Mouse (Mus musculus) limb, embryonic 15.5 days (tissue): ENCODE measurements around the gene Tmie. TPM values are rescaled to one million over a fixed set of nuclear protein-coding genes. Genes with fewer than 3 reads are reported as not detected.
"Not testable (repeated sequence)": the region's sequence is repeated elsewhere in the genome, so short reads cannot be mapped to it uniquely, and the experiment has no call there.

ENCODE experiments used
- ATAC-seq: fragments of 200-750 bp; cut with Nextera tagmentation; 2 replicates; pipeline ENCODE4 v1.8.0; 2017; ENCODE audit warnings: low read depth, moderate TSS enrichment; ENCODE audit not compliant: insufficient number of reproducible peaks, low FRiP score, low TSS enrichment
- H3K27ac ChIP-seq: fragments of 300-500 bp; sonication (generic); 2 replicates; pipeline ENCODE4 v1.5.1; 2015; ENCODE audit warnings: moderate library complexity, mild to moderate bottlenecking, inconsistent platforms
- H3K27me3 ChIP-seq: fragments of 300-500 bp; sonication (generic); 2 replicates; pipeline ENCODE4 v1.6.1; 2015; ENCODE audit warnings: inconsistent platforms
- H3K36me3 ChIP-seq: fragments of 300-500 bp; sonication (generic); 2 replicates; pipeline ENCODE4 v1.6.1; 2015; ENCODE audit warnings: inconsistent platforms
- H3K4me1 ChIP-seq: fragments of 300-500 bp; sonication (generic); 2 replicates; pipeline ENCODE4 v1.6.1; 2015; ENCODE audit warnings: inconsistent platforms
- H3K4me2 ChIP-seq: fragments of 300-500 bp; sonication (generic); 2 replicates; pipeline ENCODE4 v1.6.1; 2015; ENCODE audit warnings: mild to moderate bottlenecking, inconsistent platforms
- H3K4me3 ChIP-seq: fragments of 300-500 bp; sonication (generic); 2 replicates; pipeline ENCODE4 v1.5.1; 2015; ENCODE audit warnings: mild to moderate bottlenecking, inconsistent platforms
- H3K9ac ChIP-seq: fragments of 300-500 bp; sonication (generic); 2 replicates; pipeline ENCODE4 v1.6.1; 2015; ENCODE audit warnings: inconsistent platforms
- H3K9me3 ChIP-seq: fragments of 300-500 bp; sonication (generic); 2 replicates; pipeline ENCODE4 v1.6.1; 2016; ENCODE audit warnings: inconsistent platforms
- WGBS: fragments of 180-500 bp; shearing (Covaris S2); methylation state at CpG from one replicate; pipeline ENCODE4 v1.1.7; 2015; 5-methylcytosine and 5-hydroxymethylcytosine counted together
- microRNA-seq: library from miRNA; unstranded; fragments of <30 nt; microRNA quantifications from one replicate; pipeline ENCODE4, GENCODE M21; 2016
- polyA plus RNA-seq: library from polyadenylated mRNA; unstranded; fragments of >200 nt; fragmentation: Nextera tagmentation; extraction: Ambion mirVana; gene quantifications from 2 replicates; pipeline ENCODE4 v1.2.1, GENCODE M21; 2015

Tmie gene
- polyA plus RNA-seq, 1 experiment from 2014 or later, result 0.93 TPM

DNA sequence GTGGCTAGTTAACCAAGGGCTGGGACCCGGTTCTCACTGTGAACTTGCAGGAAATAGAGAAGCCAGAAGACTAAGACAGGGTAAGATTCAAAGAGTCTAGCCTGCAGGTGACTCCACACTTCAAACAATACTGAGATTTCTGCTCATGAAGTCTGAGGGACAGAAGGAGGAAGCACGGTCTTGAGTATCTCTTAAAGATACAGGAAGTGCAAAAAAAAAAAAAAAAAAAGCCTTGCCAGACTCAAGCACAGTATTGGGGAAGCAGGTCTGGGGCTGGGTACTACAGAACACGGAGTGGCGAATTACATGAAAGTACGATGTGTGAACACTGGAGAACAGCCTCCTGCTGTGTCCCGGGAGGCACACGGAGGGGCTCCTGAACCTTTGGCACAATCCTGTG is 54.1 kb downstream of the Tmie start:
- no peak for ATAC-seq
- Histone ChIP-seq H3K27me3 (no peaks in the 10 kb centered on the region), H3K36me3 (no peaks in the 10 kb centered on the region), H3K9ac (no peak overlapping the region), H3K27ac (no peak overlapping the region), H3K9me3 (no peaks in the 10 kb centered on the region), H3K4me2 (no peak overlapping the region), H3K4me3 (no peak overlapping the region), H3K4me1 (no peaks in the 10 kb centered on the region)
- WGBS, result 68% methylated on average over 7 of the region's 7 CpGs

DNA sequence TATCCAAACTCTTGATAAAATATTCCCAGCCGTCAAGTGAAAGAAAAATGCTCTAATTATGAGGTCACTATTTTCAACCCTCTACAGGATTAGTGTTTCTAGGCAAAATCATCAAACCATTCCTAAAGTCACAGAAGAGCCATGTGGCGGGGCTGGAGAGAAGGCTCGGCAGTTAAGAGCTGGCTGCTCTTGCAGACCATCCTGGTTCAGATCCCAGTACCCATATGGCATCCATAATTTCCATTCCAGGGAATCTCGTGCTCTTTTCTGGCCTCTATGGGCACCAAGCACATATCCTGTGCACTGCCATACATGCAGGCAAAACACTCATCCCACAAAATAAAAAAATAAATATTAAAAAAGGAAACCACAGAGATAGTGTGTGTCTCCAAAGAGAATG is 54.5 kb downstream of the Tmie start:
- Histone ChIP-seq H3K4me3 (no peak overlapping the region), H3K4me1 (no peaks in the 10 kb centered on the region), H3K9me3 (no peaks in the 10 kb centered on the region), H3K36me3 (no peaks in the 10 kb centered on the region), H3K27ac (no peak overlapping the region), H3K4me2 (no peak overlapping the region), H3K9ac (no peak overlapping the region), H3K27me3 (no peaks in the 10 kb centered on the region)
- no peak for ATAC-seq
- 52% methylated on average over 4 of the region's 4 CpGs for whole genome bisulfite sequencing

DNA sequence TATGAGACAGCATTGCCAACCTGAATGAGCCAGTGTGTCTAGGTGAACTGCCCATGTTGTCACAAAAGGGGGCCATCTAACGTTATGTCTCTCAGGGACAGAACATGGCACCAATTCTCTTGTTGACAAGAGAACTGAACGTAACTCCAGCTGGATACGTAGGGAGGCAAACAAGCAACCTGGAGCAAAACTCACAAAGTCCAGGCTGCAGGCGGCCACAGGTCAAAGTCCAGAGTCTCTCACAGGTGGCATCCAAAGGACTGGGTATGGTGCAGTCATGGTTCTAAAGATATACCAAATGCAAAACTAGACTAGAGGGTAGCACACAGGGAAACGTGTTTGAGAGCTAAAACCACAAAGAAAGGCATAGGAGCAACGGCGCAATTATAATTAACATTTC is 58.5 kb downstream of the Tmie start:
- no peaks in the 10 kb centered on the region for H3K9me3 ChIP-seq
- 80% methylated on average over 7 of the region's 7 CpGs for WGBS

DNA sequence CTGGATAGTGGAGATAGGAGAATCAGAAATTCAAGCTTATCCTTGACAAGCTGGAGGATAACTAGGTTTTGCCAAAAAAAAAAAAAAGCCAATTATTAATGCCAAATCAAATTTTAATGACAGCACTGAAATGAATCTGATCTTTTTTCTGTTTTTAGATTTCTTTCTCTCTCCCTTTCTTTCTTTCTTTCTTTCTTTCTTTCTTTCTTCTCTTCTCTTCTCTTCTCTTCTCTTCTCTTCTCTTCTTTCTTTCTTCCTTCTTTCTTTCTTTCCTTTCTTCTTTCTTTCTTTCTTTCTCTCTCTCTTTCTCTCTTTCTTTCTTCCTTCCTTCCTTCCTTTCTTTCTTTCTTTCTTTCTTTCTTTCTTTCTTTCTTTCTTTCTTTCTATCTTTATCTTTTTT is 59.4 kb downstream of the Tmie start:
- not testable (repeated sequence) for H3K9ac ChIP-seq, H3K9me3 ChIP-seq, ATAC-seq, H3K36me3 ChIP-seq, H3K4me3 ChIP-seq, H3K4me1 ChIP-seq, H3K27me3 ChIP-seq, H3K27ac ChIP-seq, H3K4me2 ChIP-seq

More for the DNA sequence above, 58.5 kb downstream of the Tmie start:
- Histone ChIP-seq H3K4me2 (no peak overlapping the region), H3K4me1 (no peaks in the 10 kb centered on the region), H3K9ac (no peak overlapping the region), H3K36me3 (no peaks in the 10 kb centered on the region), H3K4me3 (no peak overlapping the region), H3K27ac (no peak overlapping the region), H3K27me3 (no peaks in the 10 kb centered on the region)
- ATAC-seq, result no peak

Small RNA genes lying within 50 kb of the gene (microRNA-seq; reads per million reads assigned to microRNA genes)
- not detected for gene Gm24269

Other genes with a start within 250 kb of the Tmie start
- gene Nbeal2, start 226.0 kb downstream of the Tmie start, polyA plus RNA-seq, result 5.7 and 5.8 TPM in 2 replicates
- 116 and 126 TPM in 2 replicates for gene Ccdc12, start 223.6 kb downstream of the Tmie start, polyA plus RNA-seq
- 16.3 and 125 TPM in 2 replicates for gene Myl3, start 138.3 kb downstream of the Tmie start, polyA plus RNA-seq
- gene Pth1r, start 133.0 kb downstream of the Tmie start, polyA plus RNA-seq, result 82.6 and 110 TPM in 2 replicates
- not detected in 2 replicates for gene Prss42, start 81.9 kb downstream of the Tmie start, polyA plus RNA-seq
- gene Prss44, start 66.1 kb downstream of the Tmie start, polyA plus RNA-seq, result not detected in 2 replicates
- gene Prss43, start 53.4 kb downstream of the Tmie start, polyA plus RNA-seq, result not detected in 2 replicates
- not detected in 2 replicates for gene Prss45, start 45.5 kb downstream of the Tmie start, polyA plus RNA-seq
- not detected in 2 replicates for gene Prss46, start 35.6 kb downstream of the Tmie start, polyA plus RNA-seq
- gene Prss50, start 22.1 kb downstream of the Tmie start, polyA plus RNA-seq, result 0.32 and 0.46 TPM in 2 replicates
- 2.8 and 3.7 TPM in 2 replicates for gene Als2cl, start 243 bp downstream of the Tmie start, polyA plus RNA-seq
- gene Fam240a, start 36.7 kb upstream of the Tmie start, polyA plus RNA-seq, result not detected in 2 replicates
- gene Tdgf1, start 66.0 kb upstream of the Tmie start, polyA plus RNA-seq, result 0.56 and 0.69 TPM in 2 replicates
- gene Lrrc2, start 71.4 kb upstream of the Tmie start, polyA plus RNA-seq, result 0.32 and 0.57 TPM in 2 replicates
- not detected in 2 replicates for gene Rtp3, start 110.5 kb upstream of the Tmie start, polyA plus RNA-seq
- 2.0 and 5.3 TPM in 2 replicates for gene Ltf, start 139.2 kb upstream of the Tmie start, polyA plus RNA-seq
- gene Ccrl2, start 177.4 kb upstream of the Tmie start, polyA plus RNA-seq, result 1.1 and 1.2 TPM in 2 replicates
- gene Lrrfip2, start 237.5 kb upstream of the Tmie start, polyA plus RNA-seq, result 39.1 and 39.7 TPM in 2 replicates